Mouse (Mus musculus): ENCODE results near the gene Olfr792.

DNA sequence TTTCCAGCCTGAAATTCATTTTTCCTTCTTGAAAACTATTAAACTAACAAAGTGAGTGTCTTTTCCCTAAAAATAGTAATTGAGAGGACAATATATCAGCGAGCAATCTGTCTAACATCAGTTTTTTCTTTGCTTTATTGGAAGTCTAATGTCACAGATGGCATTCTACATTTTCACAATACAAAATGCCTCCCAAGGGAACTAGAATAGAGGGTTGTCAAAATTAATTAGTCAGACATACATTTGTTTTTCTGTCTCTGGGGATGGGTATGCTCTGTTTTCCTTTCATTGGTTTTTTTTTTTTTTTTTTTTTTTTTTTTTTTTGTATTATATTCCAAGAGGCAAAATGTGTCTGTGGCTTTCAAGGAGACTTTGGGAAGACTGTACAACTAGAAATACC is 38.1 kb downstream of the Olfr792 start:
- no peak for TF ChIP-seq CTCF (IDR thresholded peaks at IDR 0.05)
- no peak for TF ChIP-seq EP300 (IDR thresholded peaks at IDR 0.05)

Measured in lung, postnatal 0 days (tissue).